Mouse (Mus musculus): ENCODE data around the gene Adprhl2.
A peak's percentile ranks its signal among the peaks of the same experiment; 100 is the strongest.

DNA sequence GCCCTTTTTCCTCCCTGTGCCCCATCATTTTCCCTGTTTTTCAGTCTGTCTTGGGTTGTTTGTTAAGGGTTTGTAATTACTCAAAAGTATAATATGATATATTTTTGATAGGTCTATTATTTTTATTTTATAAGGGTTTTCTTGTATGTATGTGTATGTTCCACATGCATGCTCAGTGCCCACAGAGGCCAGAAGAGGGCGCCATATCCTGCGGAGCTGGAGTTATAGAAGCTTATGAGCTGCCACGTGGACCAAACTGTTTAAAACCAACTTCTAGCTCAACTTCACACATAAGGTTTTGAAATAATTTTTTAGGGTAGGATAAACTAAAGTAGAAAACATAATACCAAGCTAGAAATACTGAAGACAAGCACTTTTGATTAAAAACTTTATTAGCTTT is 10.9 kb upstream of the Adprhl2 start:
- TF ChIP-seq CTCF (IDR thresholded peaks at IDR 0.05; ENCODE audit: borderline replicate concordance, insufficient read depth, low read length) = peak; percentile 18; the same call in 1 of the 2 replicates
- no peak for TF ChIP-seq POLR2A (IDR thresholded peaks at IDR 0.05; ENCODE audit: low read depth, low read length)
